Mouse (Mus musculus) regulatory T cell (primary cell): ENCODE measurements around the gene Mosmo.

Experiments
- in situ Hi-C: fragments of 300-600 bp; cut with MboI, MseI; formaldehyde crosslinking; loops from one replicate; pipeline ENCODE4 v1.15.1; 2025; ENCODE audit warnings: high pct_unique_total_duplicates

Mosmo gene

DNA sequence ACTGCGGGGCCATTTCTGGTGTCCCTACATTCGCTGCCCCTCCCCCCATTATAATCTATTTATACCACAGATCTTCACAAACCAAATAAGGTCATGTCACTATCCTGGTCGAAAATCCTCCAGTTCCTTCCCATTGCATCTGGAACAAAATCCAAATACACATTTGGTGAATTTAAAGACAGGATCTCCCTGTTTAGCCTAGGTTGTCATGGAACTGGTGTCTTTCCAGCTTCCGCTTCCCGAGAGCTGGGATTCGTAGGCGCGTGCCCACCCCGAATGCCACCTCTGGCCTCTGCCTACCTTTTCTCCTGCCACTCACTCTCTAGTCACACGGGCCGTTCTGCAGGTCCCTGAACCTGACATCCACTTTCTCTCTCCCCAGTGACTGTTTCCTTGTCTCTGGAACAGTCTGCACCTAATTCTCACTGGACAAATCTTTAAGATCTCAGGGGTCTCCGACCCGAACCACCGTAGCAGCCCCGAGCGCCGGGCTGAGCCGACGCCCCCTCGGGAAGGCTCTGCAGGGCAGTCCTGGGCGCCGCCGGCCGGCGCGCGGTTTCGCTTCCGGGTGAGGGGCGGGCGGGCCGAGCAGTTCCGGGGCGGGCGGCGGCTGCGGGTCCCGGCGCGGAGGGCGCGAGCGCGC lies at the start of gene Mosmo:
Mosmo (plus strand) TSS at position 618 of the 643 bp plus-strand sequence.
- in situ Hi-C loops: loop anchor here (10.0 kb wide), 1 partner anchor 48 kb away; no protein-coding TSS in a partner anchor

DNA sequence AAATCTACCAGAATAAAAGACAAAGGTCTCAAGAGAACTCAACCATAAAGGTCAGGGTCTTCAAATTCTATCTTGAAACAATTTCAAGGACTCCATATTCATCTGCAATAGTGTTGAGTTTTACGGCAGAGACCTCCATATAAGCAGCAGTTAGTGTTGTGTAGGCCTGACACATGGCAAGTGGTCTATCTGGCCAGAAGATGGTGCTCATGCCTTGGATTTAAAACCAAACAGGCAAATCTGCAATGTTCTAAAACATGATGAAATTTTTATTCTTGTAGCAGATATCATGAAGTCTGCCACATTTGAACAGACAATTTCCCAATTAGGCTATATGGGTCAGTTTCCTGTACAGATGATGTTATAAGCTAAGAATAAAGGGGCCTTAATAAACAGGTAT lies 44.9 kb upstream of the Mosmo start:
- in situ Hi-C loops: loop anchor here (10.0 to 25.0 kb wide), 5 partner anchors 202 to 1895 kb away; partner anchors contain the start of genes Thumpd1 and Vps35l

DNA sequence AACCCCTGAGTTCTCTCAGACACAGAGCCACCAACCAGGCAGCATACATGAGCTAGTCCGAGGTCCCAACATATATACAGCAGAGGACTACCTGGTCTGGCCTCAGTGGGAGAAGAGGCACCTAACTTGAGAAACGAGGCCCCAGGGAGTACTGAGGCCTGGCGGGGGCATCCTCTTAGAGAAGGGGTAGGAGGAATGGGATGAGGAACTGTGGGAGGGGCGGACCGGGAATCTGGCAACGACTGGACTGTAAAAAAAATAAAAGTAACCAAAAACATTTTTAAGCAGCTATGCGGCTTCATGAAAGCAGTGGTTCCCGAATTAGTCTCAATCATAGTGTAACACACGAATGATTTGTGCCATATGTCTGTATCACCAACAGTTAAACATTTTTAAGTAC lies 43.1 kb upstream of the Mosmo start:
- in situ Hi-C loops: loop anchor here (10.0 to 25.0 kb wide), 5 partner anchors 200 to 1897 kb away; partner anchors contain the start of genes Thumpd1 and Vps35l

DNA sequence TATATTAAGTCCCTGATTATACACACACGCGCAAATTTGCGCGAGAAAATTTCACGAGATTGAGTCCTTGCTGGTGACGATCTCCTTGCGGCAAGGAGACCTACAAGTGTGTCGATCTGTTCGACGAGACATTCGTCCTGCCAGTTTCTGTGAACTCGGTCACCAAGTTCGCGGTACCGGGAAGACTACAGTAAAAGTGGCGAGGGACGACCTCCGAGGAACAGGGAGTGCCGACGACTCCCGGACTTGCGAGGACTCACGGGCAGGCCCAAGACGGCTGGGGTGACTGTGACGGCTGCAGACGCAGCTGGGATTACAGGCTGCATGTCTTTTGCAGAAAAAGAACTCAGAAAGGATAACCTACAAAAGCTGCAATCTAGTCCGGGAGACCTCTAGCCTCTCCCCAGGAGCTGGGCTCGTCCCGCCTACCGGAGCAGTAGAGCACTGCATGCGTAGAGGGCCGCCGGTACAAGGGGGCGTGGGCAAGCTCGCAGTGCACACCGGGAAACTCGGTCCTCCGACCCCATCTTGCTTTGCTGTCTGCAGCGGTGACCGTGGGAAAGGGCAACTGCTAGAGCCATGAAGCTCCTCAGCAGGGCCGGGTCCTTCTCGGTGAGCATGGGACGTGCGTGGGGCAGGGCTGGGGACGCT lies 42.6 kb upstream of the Mosmo start, which contains the start of gene Uqcrc2:
Uqcrc2 (plus strand) TSS at position 466 of the 651 bp plus-strand sequence.
- in situ Hi-C loops: loop anchor here (10.0 to 25.0 kb wide), 5 partner anchors 200 to 1898 kb away; partner anchors contain the start of genes Thumpd1 and Vps35l

GRCm38 (mm10) chr7:120635362-120635781 lies 42.0 kb upstream of the Mosmo start:
- in situ Hi-C loops: loop anchor here (10.0 to 25.0 kb wide), 5 partner anchors 199 to 1898 kb away; partner anchors contain the start of genes Thumpd1 and Vps35l

- in situ Hi-C loops: loop anchor here (10.0 to 25.0 kb wide), 5 partner anchors 199 to 1899 kb away; partner anchors contain the start of genes Thumpd1 and Vps35l
Observed at GRCm38 (mm10) chr7:120635821-120636220, 41.6 kb upstream of the Mosmo start.

DNA sequence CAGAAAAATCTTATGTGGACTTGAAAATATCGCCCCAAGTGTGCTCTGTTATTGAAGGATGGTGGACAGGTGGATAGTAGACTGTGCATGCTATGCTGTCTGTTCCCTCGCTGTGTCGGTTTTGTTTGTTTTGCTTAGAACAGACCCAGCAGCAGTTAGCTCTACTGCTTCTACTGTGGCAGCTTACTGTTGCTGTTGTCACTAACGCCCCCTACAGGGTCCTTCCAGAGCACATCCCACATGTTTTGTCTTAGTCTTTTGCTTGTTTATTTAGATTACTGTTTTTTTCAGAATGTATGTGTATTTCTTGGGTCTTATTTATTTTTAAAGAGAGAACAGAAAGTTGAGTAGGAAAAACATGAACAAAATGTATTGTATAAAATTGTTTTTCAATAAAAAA lies 34.2 kb upstream of the Mosmo start:
- in situ Hi-C loops: loop anchor here (25.0 kb wide), 3 partner anchors 806 to 1906 kb away; partner anchors contain the start of genes Thumpd1 and Vps35l

- in situ Hi-C loops: loop anchor here (25.0 kb wide), 3 partner anchors 811 to 1911 kb away; partner anchors contain the start of genes Thumpd1 and Vps35l
Observed at GRCm38 (mm10) chr7:120647849-120648248, 29.6 kb upstream of the Mosmo start.

DNA sequence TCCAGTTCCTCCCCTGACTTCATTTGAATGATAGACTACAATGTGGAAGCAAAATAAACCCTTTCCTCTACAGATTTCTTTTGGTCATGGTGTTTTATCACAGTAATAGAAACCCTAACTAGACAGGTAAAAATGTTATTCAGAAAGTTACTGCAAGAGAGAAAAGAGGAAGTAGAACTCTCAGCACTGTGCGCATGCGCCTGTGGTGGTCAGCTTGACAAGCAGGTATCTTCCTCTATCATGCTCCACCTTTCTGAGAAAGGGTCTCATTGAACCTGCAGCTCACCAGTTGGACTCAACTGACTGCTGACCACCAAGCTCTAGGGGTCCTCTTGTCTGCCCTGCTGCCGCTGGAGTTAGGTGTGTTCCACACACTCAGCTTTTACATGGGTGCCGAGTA lies 15.3 kb upstream of the Mosmo start:
- in situ Hi-C loops: no loop called here

GRCm38 (mm10) chr7:120670153-120670875 lies 7.1 kb upstream of the Mosmo start, which contains the start of gene Pdzd9:
Gene Pdzd9, minus strand, starts transcription at chr7:120670343.
- in situ Hi-C loops: loop anchor here (5.0 to 10.0 kb wide), 3 partner anchors 54 to 152 kb away; no protein-coding TSS in a partner anchor

DNA sequence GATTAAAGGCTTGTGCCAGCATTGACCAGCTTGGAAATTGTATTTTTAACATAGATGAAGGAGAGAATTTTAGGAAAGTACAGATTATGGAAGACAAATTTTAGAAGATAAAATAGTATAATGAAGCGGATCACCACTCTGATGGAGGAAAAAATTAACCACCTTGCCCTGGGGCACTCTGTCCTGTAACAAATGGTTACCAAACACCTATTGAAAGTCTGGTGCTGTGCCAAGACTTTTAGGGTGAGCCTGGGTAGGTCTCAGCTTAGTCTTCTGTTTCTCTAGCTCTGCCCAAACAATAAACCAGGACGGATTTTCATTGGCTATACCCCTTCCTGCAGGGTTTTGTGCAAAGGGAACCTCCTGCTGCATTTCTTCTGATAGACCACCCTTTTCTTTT lies 6.1 kb upstream of the Mosmo start:
- in situ Hi-C loops: loop anchor here (5.0 to 10.0 kb wide), 3 partner anchors 54 to 151 kb away; no protein-coding TSS in a partner anchor

DNA sequence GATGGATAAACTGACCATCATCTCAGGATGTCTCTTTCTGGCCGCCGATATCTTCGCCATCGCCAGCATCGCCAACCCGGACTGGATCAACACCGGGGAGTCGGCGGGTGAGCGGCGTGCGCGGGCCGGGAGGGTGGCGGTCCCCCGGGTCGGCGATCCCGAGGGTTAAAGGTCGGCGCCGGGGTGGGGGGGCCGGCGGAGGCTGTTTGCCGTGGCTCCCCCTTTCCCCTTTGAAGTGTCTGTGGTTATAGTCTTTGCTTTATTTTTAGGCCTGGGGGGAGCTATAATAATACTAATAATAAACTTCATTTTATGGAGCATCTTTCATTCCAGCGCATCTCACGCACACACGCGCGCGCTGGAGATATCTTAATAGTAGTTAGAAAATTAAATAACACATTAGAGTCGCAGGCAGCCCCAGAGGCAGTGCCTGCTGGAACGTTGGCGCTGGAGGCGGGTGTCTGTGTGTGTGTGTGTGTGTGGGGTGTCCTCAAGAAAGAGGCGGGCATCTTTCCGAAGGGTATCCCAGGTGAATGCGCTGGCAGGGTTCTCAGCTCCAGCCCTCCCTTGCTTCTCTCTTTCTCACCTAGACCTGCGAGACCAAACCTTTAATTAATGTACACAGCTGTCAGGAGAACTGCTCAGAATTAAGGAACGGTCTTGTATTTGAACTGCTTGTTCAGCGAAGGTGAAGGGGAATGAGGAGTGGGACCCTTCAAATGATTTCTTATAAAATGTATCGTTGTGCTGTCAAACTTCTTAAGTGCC lies 530 bp downstream of the Mosmo start:
- in situ Hi-C loops: loop anchor here (10.0 kb wide), 1 partner anchor 47 kb away; no protein-coding TSS in a partner anchor

- in situ Hi-C loops: loop anchor here (10.0 kb wide), 1 partner anchor 46 kb away; no protein-coding TSS in a partner anchor
Observed at GRCm38 (mm10) chr7:120679023-120679422, 1.6 kb downstream of the Mosmo start.

DNA sequence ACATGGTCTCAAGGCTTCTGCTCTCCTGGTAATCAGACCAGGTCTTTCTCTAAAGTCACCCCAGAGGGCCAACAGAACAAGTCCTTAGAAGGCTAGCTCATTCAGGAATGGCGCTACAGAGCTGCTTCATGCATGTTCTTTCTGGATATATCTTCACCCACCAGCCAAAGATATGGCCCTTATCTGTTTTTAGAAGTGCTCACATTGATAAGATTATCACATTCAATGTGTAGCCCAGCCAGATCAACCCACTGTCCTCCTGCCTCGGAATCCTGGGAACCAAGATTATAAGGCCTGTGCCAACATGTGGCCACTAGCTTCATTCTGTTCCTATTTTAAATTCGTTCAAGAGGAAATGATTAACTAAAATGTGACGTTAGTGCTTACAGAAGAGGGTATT lies 4.6 kb downstream of the Mosmo start:
- in situ Hi-C loops: no loop called here

- in situ Hi-C loops: no loop called here
Observed at GRCm38 (mm10) chr7:120684731-120685161, 7.3 kb downstream of the Mosmo start.

DNA sequence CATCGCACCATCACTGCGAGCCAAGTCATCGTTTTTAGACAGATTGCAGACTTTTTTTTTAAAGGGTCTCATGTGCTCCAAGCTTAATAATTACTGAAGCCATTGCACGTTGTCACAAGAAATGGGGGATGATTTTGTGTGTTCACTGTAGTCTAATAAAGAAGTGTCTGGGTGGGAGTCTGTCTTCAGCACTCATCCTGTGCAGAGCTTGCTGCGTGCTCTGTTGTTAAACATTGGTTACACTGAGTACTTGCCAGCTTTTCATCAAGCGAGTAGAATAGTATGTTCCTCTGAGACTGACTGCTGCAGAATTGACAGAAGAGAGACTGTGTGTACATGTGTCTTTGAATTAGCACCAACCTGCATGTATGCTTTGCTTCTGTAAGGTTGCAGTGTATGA lies 7.8 kb downstream of the Mosmo start:
- in situ Hi-C loops: no loop called here

GRCm38 (mm10) chr7:120690634-120691033 lies 13.2 kb downstream of the Mosmo start:
- in situ Hi-C loops: loop anchor here (5.0 kb wide), 1 partner anchor 42 kb away; no protein-coding TSS in a partner anchor

GRCm38 (mm10) chr7:120693831-120694375 lies 16.5 kb downstream of the Mosmo start:
- in situ Hi-C loops: loop anchor here (5.0 kb wide), 1 partner anchor 38 kb away; no protein-coding TSS in a partner anchor

GRCm38 (mm10) chr7:120695196-120695595 lies 17.8 kb downstream of the Mosmo start:
- in situ Hi-C loops: no loop called here

DNA sequence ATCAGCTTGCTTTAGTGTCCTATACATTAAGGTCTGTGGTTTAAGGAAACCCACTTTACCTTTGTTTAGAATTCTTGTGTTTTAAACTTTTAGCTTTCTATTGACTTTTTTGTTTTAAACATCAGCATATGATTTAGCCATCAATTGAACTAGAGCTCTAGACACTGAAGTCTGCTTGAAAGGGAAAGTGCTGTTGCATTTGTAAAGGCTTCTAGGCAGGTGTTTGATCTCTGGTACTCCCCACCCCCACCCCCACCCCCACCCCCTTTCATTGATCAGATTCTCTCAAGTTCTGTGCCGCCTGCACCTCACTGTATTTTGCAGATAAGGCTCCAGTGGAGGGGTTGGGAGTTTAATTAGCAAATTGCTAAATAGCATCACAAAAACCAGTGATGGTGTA lies 18.2 kb downstream of the Mosmo start:
- in situ Hi-C loops: no loop called here
